Mouse (Mus musculus): ENCODE results near the gene Olfr108.

DNA sequence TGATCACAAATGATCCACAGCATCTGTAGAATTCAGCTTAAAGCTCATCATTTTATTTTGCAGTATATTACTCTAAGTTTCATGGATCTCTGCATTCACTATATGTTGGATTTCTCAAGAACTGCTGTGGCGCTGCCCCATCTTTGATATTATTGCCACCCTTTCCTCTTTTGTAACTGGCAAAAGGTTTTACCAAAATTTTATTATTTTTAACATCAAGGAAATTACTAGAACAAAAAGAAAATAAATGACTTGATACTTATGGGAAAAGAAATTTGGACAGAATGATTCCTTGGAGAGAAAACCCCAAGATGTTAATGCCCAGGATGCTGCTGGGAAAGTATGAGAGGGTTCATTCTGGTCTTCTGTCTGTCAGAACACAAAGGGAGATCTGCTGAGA, 13.3 kb downstream of the Olfr108 start, which contains the start of gene Olfr109:
- TF ChIP-seq CTCF (IDR thresholded peaks at IDR 0.05; ENCODE audit: control insufficient read depth, insufficient read depth, insufficient replicate concordance, low read depth, low read length) (no peak), POLR2A (IDR thresholded peaks at IDR 0.05; ENCODE audit: control insufficient read depth, low read depth, low read length) (no peak)
